Mouse (Mus musculus) lung, embryonic 14.5 days (tissue): ENCODE measurements around the gene Rcn3. TPM values are rescaled to one million over a fixed set of nuclear protein-coding genes. Genes with fewer than 3 reads are reported as not detected.

Experiments
- ATAC-seq: fragments of 200-750 bp; cut with Nextera tagmentation; 2 replicates; pipeline ENCODE4 v1.8.0; 2017; ENCODE audit warnings: mild to moderate bottlenecking, moderate TSS enrichment, moderate library complexity; ENCODE audit not compliant: insufficient read depth
- DNase-seq: peaks from one replicate; pipeline ENCODE4 v3.0.0-alpha.2; 2015
- H3K27ac ChIP-seq: fragments of 300-500 bp; sonication (generic); 2 replicates; pipeline ENCODE4 v1.5.1; 2014; ENCODE audit warnings: low read depth, mild to moderate bottlenecking, moderate library complexity
- H3K27me3 ChIP-seq: fragments of 300-500 bp; sonication (generic); 2 replicates; pipeline ENCODE4 v1.6.1; 2014; ENCODE audit warnings: low read length, control low read depth; ENCODE audit not compliant: insufficient read depth
- H3K36me3 ChIP-seq: fragments of 300-500 bp; sonication (generic); 2 replicates; pipeline ENCODE4 v1.6.1; 2014; ENCODE audit warnings: control low read depth; ENCODE audit not compliant: insufficient read depth
- H3K4me1 ChIP-seq: fragments of 300-500 bp; sonication (generic); 2 replicates; pipeline ENCODE4 v1.6.1; 2014; ENCODE audit warnings: antibody characterized with exemption, control low read depth; ENCODE audit not compliant: insufficient read depth
- H3K4me2 ChIP-seq: fragments of 300-500 bp; sonication (generic); 2 replicates; pipeline ENCODE4 v1.6.1; 2014; ENCODE audit warnings: mild to moderate bottlenecking
- H3K4me3 ChIP-seq: fragments of 300-500 bp; sonication (generic); 2 replicates; pipeline ENCODE4 v1.5.1; 2014; ENCODE audit warnings: low read depth, low read length
- H3K9ac ChIP-seq: fragments of 300-500 bp; sonication (generic); 2 replicates; pipeline ENCODE4 v1.6.1; 2014
- H3K9me3 ChIP-seq: fragments of 300-500 bp; sonication (generic); 2 replicates; pipeline ENCODE4 v1.6.1; 2016; ENCODE audit warnings: low read depth, low read length, control low read depth
- CTCF ChIP-seq: IDR thresholded peaks from 2 replicates; pipeline ENCODE4 v1.5.1; 2016; ENCODE audit warnings: antibody characterized with exemption, low read depth
- WGBS: fragments of 180-500 bp; shearing (Covaris S2); extraction: QIAGEN DNeasy Blood & Tissue Kit; methylation state at CpG from one replicate; pipeline ENCODE4 v1.1.7; 2014; 5-methylcytosine and 5-hydroxymethylcytosine counted together
- polyA plus RNA-seq: library from polyadenylated mRNA; unstranded; fragments of >200 nt; fragmentation: Nextera tagmentation; extraction: Ambion mirVana; gene quantifications from 2 replicates; pipeline ENCODE4 v1.2.1, GENCODE M21; 2014

The Rcn3 gene
- polyA plus RNA-seq, 1 experiment from 2014 or later = 360 TPM

DNA sequence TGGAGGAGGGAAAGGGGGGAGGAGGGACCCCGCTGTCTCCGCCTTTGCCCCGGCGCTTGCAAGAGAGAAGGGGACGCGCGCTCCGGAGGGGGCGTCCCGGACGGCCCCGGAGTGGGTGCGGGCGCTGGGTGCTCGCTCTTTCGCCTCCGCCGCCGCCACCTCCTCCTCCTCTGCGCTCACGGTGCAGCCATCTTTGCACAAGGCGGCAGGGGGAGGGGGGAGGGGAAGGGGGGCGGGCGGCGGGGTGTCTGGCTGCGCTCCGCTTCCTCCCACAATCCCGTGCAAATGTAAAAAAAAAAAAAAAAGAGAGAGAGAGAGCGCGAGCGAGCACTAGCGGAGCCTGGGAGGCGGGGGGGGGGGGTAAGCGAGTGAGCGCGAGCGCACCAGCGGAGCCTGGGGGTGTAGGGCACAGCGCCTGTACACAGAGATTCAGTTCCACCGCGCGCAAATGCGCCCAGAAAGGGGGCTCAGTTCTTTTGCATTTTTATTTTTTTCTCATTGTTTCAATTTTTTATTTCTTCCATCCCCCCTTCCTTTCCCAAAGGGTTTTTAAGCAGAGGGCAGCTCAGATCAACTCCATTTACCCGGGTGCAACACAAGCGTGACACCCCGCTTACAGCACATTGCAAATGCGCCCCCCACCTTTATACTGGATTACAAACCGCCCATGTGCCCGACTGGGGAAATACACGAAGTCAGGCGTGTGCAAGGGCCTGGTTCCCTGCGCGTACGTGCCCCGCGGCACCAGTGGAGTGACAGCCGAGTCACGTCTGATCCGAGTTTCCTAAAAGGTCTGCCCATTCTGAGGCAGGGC lies 38.7 kb downstream of the Rcn3 start:
- Histone ChIP-seq H3K27ac (peak overlapping the region; percentile 99), H3K4me3 (peak overlapping the region; percentile 90), H3K4me2 (peak overlapping the region; percentile 88), H3K4me1 (0 out of 2 replicates have a peak, but pooled peaks cover 3% of the 10 kb centered on the region), H3K9ac (peak overlapping the region; percentile 88), H3K9me3 (no peaks in the 10 kb centered on the region), H3K36me3 (peaks cover 23% of the 10 kb centered on the region), H3K27me3 (no peaks in the 10 kb centered on the region)
- ATAC-seq (peak; percentile 48), DNase-seq (peak; percentile 87)
- WGBS = under 1% methylated on average over 37 of the region's 59 CpGs
- no peak for TF ChIP-seq CTCF

DNA sequence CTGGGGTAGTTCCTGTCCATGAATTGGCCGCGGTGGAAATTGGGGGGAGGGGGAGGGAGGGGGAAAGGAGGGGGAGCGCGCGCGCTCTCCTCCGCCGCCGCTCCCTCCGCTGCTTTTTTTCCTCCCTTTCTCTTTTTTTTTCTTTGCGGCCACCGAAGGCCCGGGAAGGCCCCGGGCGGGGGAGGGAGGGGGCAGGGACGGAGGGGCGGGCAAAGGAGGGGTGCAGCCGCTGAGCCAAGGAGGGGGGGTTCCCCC lies 39.2 kb downstream of the Rcn3 start, which contains the start of gene Prr12:
TSS of gene Prr12 (minus strand) at position 20 of the 255 bp plus-strand sequence.
- ATAC-seq (no peak), DNase-seq (no peak)
- H3K9me3 ChIP-seq = no peaks in the 10 kb centered on the region
- WGBS = 3% methylated on average over 6 of the region's 18 CpGs
- H3K27ac ChIP-seq = peak within 1 kb of the TSS; percentile 99
- H3K4me1 ChIP-seq = 0 out of 2 replicates have a peak, but pooled peaks cover 3% of the 10 kb centered on the region
- peaks cover 29% of the 10 kb centered on the region for H3K36me3 ChIP-seq
- TF ChIP-seq CTCF = no peak
- H3K9ac ChIP-seq = peak within 1 kb of the TSS; percentile 88
- peak within 1 kb of the TSS; percentile 88 for H3K4me2 ChIP-seq
- no peaks in the 10 kb centered on the region for H3K27me3 ChIP-seq
- H3K4me3 ChIP-seq = peak within 1 kb of the TSS; percentile 90

GRCm38 (mm10) chr7:45052181-45052861 lies 39.7 kb downstream of the Rcn3 start:
- no peaks in the 10 kb centered on the region for H3K9me3 ChIP-seq
- peaks cover 33% of the 10 kb centered on the region for H3K36me3 ChIP-seq
- no peak for ATAC-seq
- peak; percentile 43 for DNase-seq
- H3K9ac ChIP-seq = peak overlapping the region; percentile 88
- peak overlapping the region; percentile 88 for H3K4me2 ChIP-seq
- WGBS = 1% methylated on average over 37 of the region's 38 CpGs
- TF ChIP-seq CTCF = no peak
- peak overlapping the region; percentile 90 for H3K4me3 ChIP-seq
- H3K27me3 ChIP-seq = no peaks in the 10 kb centered on the region
- H3K27ac ChIP-seq = peak overlapping the region; percentile 99
- H3K4me1 ChIP-seq = 0 out of 2 replicates have a peak, but pooled peaks cover 3% of the 10 kb centered on the region

DNA sequence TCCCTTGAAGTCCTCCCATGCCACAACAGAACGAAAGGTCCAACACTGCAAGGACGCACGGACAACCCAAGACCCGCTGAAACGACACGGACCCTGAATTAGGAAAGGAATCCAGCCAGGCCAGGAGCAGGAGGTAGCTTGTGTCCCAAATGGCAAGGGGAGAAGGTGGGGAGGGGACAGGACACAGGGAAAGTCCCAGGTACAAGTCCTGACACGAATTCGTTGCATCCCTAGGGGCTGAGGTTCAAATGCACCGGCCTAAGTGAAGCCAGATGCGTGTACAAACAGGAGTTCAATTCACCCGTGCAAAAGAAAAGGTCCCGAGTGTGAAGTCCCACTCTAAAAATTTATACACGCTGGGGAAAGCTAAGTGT lies 40.4 kb downstream of the Rcn3 start:
- peak overlapping the region; percentile 99; the same call in 1 of the 2 replicates for H3K27ac ChIP-seq
- H3K27me3 ChIP-seq = no peaks in the 10 kb centered on the region
- H3K4me3 ChIP-seq = peak overlapping the region; percentile 90
- DNase-seq (no peak), ATAC-seq (no peak)
- H3K9me3 ChIP-seq = no peaks in the 10 kb centered on the region
- 0 out of 2 replicates have a peak, but pooled peaks cover 3% of the 10 kb centered on the region for H3K4me1 ChIP-seq
- TF ChIP-seq CTCF = no peak
- 1% methylated on average over 13 of the region's 13 CpGs for WGBS
- H3K36me3 ChIP-seq = peaks cover 41% of the 10 kb centered on the region
- peak overlapping the region; percentile 88 for H3K4me2 ChIP-seq
- H3K9ac ChIP-seq = peak overlapping the region; percentile 88

- DNase-seq = peak; percentile 92
- Histone ChIP-seq H3K9ac (peak overlapping the region; percentile 88), H3K36me3 (peaks cover 46% of the 10 kb centered on the region), H3K27ac (peak overlapping the region; percentile 99; the same call in 1 of the 2 replicates), H3K4me2 (peak overlapping the region; percentile 88), H3K4me3 (peak overlapping the region; percentile 90), H3K4me1 (0 out of 2 replicates have a peak, but pooled peaks cover 3% of the 10 kb centered on the region), H3K9me3 (no peaks in the 10 kb centered on the region), H3K27me3 (no peaks in the 10 kb centered on the region)
- WGBS = 5% methylated on average over 16 of the region's 16 CpGs
- ATAC-seq = peak; percentile 25
- TF ChIP-seq CTCF = no peak
Measured at GRCm38 (mm10) chr7:45050945-45051600, 40.9 kb downstream of the Rcn3 start.

DNA sequence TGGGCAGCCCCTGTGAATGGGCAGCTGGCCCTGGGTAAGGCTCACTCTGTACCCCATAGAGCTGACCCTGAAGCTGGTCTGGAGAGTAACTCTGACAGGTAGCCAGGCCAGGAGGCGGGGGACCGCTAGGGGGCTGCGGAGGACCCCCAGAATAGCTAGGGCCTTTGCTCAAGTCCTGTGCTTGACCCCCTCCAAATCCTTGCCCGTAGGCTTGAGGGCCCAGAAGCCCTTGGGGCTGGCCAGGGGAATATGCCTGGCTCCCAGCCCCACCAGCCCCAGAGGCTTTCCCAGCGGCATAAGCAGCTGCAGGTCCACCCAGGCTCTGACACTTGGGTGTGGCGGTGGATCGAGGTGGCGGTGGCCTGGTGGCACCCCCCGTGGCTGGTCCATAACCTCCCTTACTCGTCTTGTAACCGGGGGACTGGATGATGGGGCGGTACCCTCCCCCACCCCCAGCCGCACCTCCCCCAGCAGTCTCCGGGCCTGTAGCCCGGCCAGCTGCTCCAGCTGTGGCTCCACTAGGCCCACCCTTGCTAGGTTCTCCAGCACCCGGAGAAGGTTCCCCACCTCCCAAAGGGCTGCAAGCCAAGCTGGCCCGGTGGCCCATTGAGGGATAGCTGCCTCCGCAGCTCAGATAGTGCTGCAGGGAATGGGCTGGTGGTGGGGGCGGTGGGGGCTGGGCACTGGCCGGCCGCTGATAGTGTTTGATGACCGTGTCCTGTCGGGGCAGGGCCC lies 42.9 kb downstream of the Rcn3 start:
- Histone ChIP-seq H3K4me2 (no peak overlapping the region), H3K36me3 (peaks cover 66% of the 10 kb centered on the region), H3K27ac (no peak overlapping the region), H3K4me3 (no peak overlapping the region), H3K9ac (no peak overlapping the region), H3K9me3 (no peaks in the 10 kb centered on the region), H3K27me3 (no peaks in the 10 kb centered on the region), H3K4me1 (0 out of 2 replicates have a peak, but pooled peaks cover 3% of the 10 kb centered on the region)
- no peak for TF ChIP-seq CTCF
- 88% methylated on average over 23 of the region's 23 CpGs for WGBS
- ATAC-seq (no peak), DNase-seq (no peak)
